Mouse (Mus musculus) neutrophil, adult 5-6 weeks (primary cell): ENCODE measurements at regions not wholly inside any gene's neighbourhood (a gene's known extent, or its start where the extent isn't known, plus 50 kb on each side); places are given as distances from the start of the nearest gene placed in this dataset.
"Not testable (repeated sequence)": the region's sequence is repeated elsewhere in the genome, so short reads cannot be mapped to it uniquely, and the experiment has no call there.

Experiments used
- ATAC-seq: fragments of 151-379, 151-347 bp; 2 replicates; pipeline ENCODE4 v1.8.0; 2017; ENCODE audit warnings: mild to moderate bottlenecking, moderate TSS enrichment; ENCODE audit not compliant: insufficient number of reproducible peaks, poor library complexity, low FRiP score, severe bottlenecking; ENCODE audit errors: extremely low read depth

GRCm38 (mm10) chr17:17293932-17294534, 80.1 kb upstream of the Riok2 start:
- peak; percentile 100 for ATAC-seq

- ATAC-seq: not testable (repeated sequence)
These were observed 79.1 kb upstream of the Riok2 start for GRCm38 (mm10) chr17:17295037-17295436.

DNA sequence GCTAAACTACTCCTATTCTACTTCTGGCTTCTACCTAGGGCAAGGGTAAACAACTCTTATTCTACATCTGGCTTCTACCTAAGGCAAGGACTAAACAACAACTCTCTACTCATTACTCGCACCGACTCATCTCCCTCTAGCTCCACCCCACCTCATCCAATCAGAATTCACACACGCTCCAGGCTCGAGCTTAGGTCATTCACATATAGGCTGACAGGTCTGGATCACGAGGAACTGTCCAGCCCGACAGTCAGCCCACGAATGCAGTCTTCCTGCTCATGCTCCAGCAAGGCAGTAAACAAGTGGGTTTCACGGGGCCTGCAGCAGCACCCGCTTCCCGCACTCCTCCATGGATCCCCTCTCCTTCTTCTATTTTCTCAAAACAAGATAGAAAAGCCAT, 70.6 kb upstream of the Riok2 start:
- not testable (repeated sequence) for ATAC-seq
